Mouse (Mus musculus) intestine, postnatal 0 days (tissue): ENCODE data around the gene Mgat5. TPM values are rescaled to one million over a fixed set of nuclear protein-coding genes. Genes with fewer than 3 reads are reported as not detected.

Experiments used
- ATAC-seq: fragments of 200-750 bp; cut with Nextera tagmentation; 2 replicates; pipeline ENCODE4 v1.8.0; 2017; ENCODE audit warnings: mild to moderate bottlenecking, moderate TSS enrichment, moderate library complexity
- H3K27ac ChIP-seq: fragments of 300-500 bp; sonication (generic); 2 replicates; pipeline ENCODE4 v1.5.1; 2014; ENCODE audit warnings: mild to moderate bottlenecking, low read depth, low read length, moderate library complexity
- H3K27me3 ChIP-seq: fragments of 300-500 bp; sonication (generic); replicated peaks from 2 replicates; pipeline ENCODE4 v1.6.1; 2014; ENCODE audit warnings: low read length, mixed read lengths; ENCODE audit not compliant: control insufficient read depth, insufficient read depth
- H3K36me3 ChIP-seq: fragments of 300-500 bp; sonication (generic); 2 replicates; pipeline ENCODE4 v1.6.1; 2014; ENCODE audit warnings: mild to moderate bottlenecking, moderate library complexity; ENCODE audit not compliant: control insufficient read depth, insufficient read depth
- H3K4me1 ChIP-seq: fragments of 300-500 bp; sonication (generic); replicated peaks from 2 replicates; pipeline ENCODE4 v1.6.1; 2014; ENCODE audit warnings: antibody characterized with exemption, low read length, mixed read lengths; ENCODE audit not compliant: control insufficient read depth, insufficient read depth
- H3K4me2 ChIP-seq: fragments of 300-500 bp; sonication (generic); replicated peaks from 2 replicates; pipeline ENCODE4 v1.6.1; 2014; ENCODE audit warnings: low read depth, mild to moderate bottlenecking, moderate library complexity
- H3K4me3 ChIP-seq: fragments of 300-500 bp; sonication (generic); 2 replicates; pipeline ENCODE4 v1.5.1; 2014; ENCODE audit warnings: low read depth, low read length
- H3K9ac ChIP-seq: fragments of 300-500 bp; sonication (generic); 2 replicates; pipeline ENCODE4 v1.6.1; 2014; ENCODE audit warnings: mild to moderate bottlenecking, low read depth, low read length
- H3K9me3 ChIP-seq: fragments of 300-500 bp; sonication (generic); 2 replicates; pipeline ENCODE4 v1.6.1; 2016; ENCODE audit warnings: mixed run types; ENCODE audit not compliant: control insufficient read depth
- CTCF ChIP-seq: sonication (generic); IDR thresholded peaks from 2 replicates; pipeline ENCODE4 v1.5.1; 2016; ENCODE audit warnings: low read depth, mild to moderate bottlenecking, control low read depth, antibody characterized with exemption, moderate library complexity
- WGBS: fragments of 180-500 bp; shearing (Covaris S2); extraction: QIAGEN DNeasy Blood & Tissue Kit; methylation state at CpG from one replicate; pipeline ENCODE4 v1.1.7; 2014; 5-methylcytosine and 5-hydroxymethylcytosine counted together
- polyA plus RNA-seq: library from polyadenylated mRNA; unstranded; fragments of >200 nt; fragmentation: Nextera tagmentation; extraction: Ambion mirVana; gene quantifications from 2 replicates; pipeline ENCODE4 v1.2.1, GENCODE M21; 2015

Gene Mgat5
- 4.1 and 4.5 TPM in 2 replicates for polyA plus RNA-seq

DNA sequence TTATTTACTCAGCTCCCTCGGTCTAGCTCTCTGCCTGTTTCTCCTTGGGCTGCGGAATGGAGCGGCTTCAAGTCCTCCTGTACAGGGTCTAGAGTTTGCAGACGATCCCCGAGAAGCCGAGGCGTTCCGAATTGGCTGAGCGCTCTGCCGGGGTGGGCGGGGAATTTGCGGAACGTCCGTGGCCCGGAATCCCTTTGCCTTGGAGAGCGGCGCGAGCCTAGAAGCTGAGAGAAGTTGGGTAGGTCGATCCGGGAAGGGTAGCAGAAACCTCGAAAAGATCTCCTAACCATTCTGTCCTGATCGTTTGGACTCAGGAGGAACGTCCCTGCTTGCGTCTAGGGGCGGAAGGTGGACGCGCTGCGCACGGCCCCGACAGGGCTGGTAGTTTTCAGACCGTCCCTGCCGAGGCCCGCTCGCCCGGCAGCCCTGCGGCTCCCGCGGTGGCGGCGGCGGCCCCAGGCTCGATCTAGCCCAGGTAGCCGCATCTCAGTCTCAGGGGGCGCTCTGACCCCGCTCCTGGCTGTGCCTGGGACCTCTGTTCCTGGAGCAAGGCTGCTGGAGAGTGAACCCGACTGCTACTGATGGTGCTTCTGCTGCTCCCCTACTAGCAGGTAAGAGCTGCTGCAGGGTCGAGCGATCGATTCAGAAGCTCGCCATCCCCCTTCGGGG, at the start of gene Mgat5:
Gene Mgat5 (plus strand): TSS at position 199 of the 669 bp plus-strand sequence.
- Histone ChIP-seq H3K4me3 (peak within 1 kb of the TSS; percentile 93), H3K27ac (peak within 1 kb of the TSS; percentile 92), H3K4me2 (peak within 1 kb of the TSS; percentile 97), H3K36me3 (no peaks in the 10 kb centered on the region), H3K9ac (peak within 1 kb of the TSS; percentile 69), H3K9me3 (no peaks in the 10 kb centered on the region), H3K27me3 (no peaks in the 10 kb centered on the region), H3K4me1 (no peaks in the 10 kb centered on the region)
- under 1% methylated on average over 51 of the region's 51 CpGs for WGBS
- peak; percentile 92 for ATAC-seq
- TF ChIP-seq CTCF, result peak; percentile 77

DNA sequence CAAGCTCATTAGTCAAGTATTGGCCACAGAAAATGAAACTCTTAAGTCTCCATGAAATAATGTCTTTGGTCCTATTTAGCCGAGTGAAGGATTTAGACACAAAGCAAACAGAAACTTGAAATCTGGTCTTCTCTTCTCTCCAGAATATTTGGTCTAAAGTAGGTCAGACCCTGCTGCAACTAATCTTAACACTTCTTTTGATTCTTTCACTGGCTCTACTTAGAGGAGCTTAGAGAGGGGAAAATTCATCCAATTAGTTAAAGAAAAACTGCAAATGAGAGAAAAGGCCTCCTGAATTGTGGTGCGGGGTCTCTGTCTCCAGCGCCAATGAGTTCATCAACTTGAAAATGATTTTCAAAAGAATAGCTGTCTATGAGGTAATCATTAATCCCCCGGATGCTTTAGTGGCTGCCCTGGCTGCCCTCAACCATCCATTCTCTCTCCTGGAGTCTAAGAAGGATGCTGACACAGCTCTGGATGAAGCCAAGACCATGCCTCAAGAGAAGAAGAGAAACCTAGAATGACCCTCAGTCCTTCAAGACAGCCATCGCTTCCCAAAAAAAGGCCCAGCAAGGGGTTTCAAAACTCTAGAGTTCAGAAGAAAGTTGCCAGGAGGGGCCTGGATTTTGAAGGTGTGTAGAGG, 44.6 kb upstream of the Mgat5 start:
- Histone ChIP-seq H3K4me2 (no peak overlapping the region), H3K27ac (no peak overlapping the region), H3K4me3 (no peak overlapping the region), H3K36me3 (no peaks in the 10 kb centered on the region), H3K9me3 (no peaks in the 10 kb centered on the region), H3K9ac (no peak overlapping the region), H3K4me1 (no peaks in the 10 kb centered on the region), H3K27me3 (no peaks in the 10 kb centered on the region)
- ATAC-seq, result no peak
- TF ChIP-seq CTCF, result no peak
- 89% methylated on average over 5 of the region's 5 CpGs for WGBS

- Histone ChIP-seq H3K27me3 (no peaks in the 10 kb centered on the region), H3K9me3 (no peaks in the 10 kb centered on the region), H3K27ac (no peak overlapping the region), H3K4me2 (no peak overlapping the region), H3K4me3 (no peak overlapping the region), H3K36me3 (no peaks in the 10 kb centered on the region), H3K9ac (no peak overlapping the region), H3K4me1 (no peaks in the 10 kb centered on the region)
- no peak for TF ChIP-seq CTCF
- WGBS, result 73% methylated on average over 4 of the region's 4 CpGs
- no peak for ATAC-seq
These were observed 40.1 kb upstream of the Mgat5 start for GRCm38 (mm10) chr1:127164589-127165160.

DNA sequence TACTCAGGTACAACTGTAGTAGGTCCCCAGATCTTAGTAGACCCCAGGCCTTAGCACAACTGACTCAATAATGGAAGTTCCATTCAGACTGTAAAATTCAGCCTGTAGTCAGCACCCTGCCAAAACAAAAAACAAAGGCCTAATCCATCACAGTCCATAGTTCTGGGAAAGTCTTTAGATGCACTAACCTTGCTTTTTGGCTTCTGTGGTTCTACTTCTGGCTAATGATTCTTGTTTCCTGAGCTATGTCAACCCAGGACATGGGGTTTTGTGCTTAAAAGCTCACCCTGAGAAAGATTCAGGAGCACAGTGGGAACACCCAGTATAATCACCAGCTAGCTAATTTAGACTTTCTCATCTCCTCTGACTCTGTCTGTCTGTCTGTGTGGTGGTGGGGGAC, 38.3 kb upstream of the Mgat5 start:
- ATAC-seq, result no peak
- H3K27ac ChIP-seq, result no peak overlapping the region
- H3K9me3 ChIP-seq, result no peaks in the 10 kb centered on the region
- no peak overlapping the region for H3K4me3 ChIP-seq
- no peaks in the 10 kb centered on the region for H3K4me1 ChIP-seq
- H3K36me3 ChIP-seq, result no peaks in the 10 kb centered on the region
- H3K27me3 ChIP-seq, result no peaks in the 10 kb centered on the region
- H3K4me2 ChIP-seq, result no peak overlapping the region
- no peak overlapping the region for H3K9ac ChIP-seq
- no peak for TF ChIP-seq CTCF

- no peak for TF ChIP-seq CTCF
- no peak for ATAC-seq
- WGBS, result 90% methylated on average over 1 of the region's 1 CpGs
- no peaks in the 10 kb centered on the region for H3K36me3 ChIP-seq
- H3K27ac ChIP-seq, result no peak overlapping the region
- H3K4me1 ChIP-seq, result no peaks in the 10 kb centered on the region
- H3K27me3 ChIP-seq, result no peaks in the 10 kb centered on the region
- H3K9me3 ChIP-seq, result no peaks in the 10 kb centered on the region
- no peak overlapping the region for H3K4me2 ChIP-seq
- no peak overlapping the region for H3K4me3 ChIP-seq
- H3K9ac ChIP-seq, result no peak overlapping the region
These were observed 37.2 kb upstream of the Mgat5 start for GRCm38 (mm10) chr1:127167586-127167985.

DNA sequence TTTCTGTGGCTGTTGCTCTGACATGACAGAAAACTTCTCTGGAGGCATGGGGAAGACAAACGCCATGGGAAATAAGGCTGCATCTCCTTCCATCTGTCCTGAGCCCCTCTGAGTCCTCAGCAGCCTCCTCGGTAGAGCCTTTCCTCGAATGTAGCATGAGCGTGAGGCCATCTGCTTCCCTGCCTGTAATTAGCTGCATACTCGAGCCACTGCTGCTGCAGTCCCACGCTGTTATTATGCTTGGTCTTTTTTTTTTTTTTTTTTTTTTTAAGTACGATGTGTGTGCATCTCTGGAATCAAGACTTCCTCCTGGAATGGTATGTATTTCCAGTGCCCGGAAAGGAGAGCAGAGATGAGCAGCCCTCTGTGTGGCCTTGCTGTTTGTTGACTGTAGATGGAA, 36.6 kb upstream of the Mgat5 start:
- Histone ChIP-seq H3K36me3 (no peaks in the 10 kb centered on the region), H3K4me1 (no peaks in the 10 kb centered on the region), H3K9me3 (no peaks in the 10 kb centered on the region), H3K4me3 (no peak overlapping the region), H3K9ac (no peak overlapping the region), H3K27me3 (no peaks in the 10 kb centered on the region), H3K4me2 (no peak overlapping the region), H3K27ac (no peak overlapping the region)
- no peak for TF ChIP-seq CTCF
- WGBS, result 64% methylated on average over 8 of the region's 8 CpGs
- no peak for ATAC-seq
